12 mouse cellular contexts compared by ENCODE assay signal in genomic region chr17:32382576-32382975, GRCm38 (mm10). TPM values are rescaled to one million over a fixed set of nuclear protein-coding genes. Genes with fewer than 3 reads are reported as not detected.
DNase-seq lines count a peak whose midpoint lies in the region.
"Had no signal": no experiment of that assay in that cellular context is flagged by ENCODE, and none has a peak within 500 bp of the region (broad histone marks: within the 10 kb centered on the region; RNA-seq: fewer than 3 reads in every experiment).

No protein-coding gene starts in this region.

- H3K36me3 ChIP-seq in heart, embryonic 10.5 days: peaks cover 22% of the 10 kb centered on the region

- H3K9me3 ChIP-seq in heart, embryonic 10.5 days: no peaks in the 10 kb centered on the region
- H3K9me3 ChIP-seq: heart, embryonic 15.5 days; limb, embryonic 12.5 days had no signal

- DNase-seq in heart, adult 18-20 months: peak; percentile 38 to 55
- no peak for DNase-seq in heart, embryonic 10.5 days (ENCODE audit: low spot score)
- peak; percentile 77 to 80 for DNase-seq in right cerebral cortex, postnatal 10 days (ENCODE audit: low spot score in 2 of 2)
- DNase-seq in right cerebral cortex, postnatal 14 days: no peak
- DNase-seq in cerebellum, postnatal 14 days: peak; percentile 90 to 92
- peak; percentile 25 for DNase-seq in heart, postnatal 25 days (ENCODE audit: low spot score)
- DNase-seq in ovary, postnatal 10 days (ENCODE audit: low spot score): no peak
- DNase-seq in layer of hippocampus, postnatal 25 days (ENCODE audit: extremely low spot score in 1 of 2, low spot score in 1 of 2): no peak
- DNase-seq: kidney, postnatal 14 days had no signal

- no peaks in the 10 kb centered on the region for H3K27me3 ChIP-seq in heart, embryonic 10.5 days (ENCODE audit: insufficient read depth, poor library complexity, severe bottlenecking)
- H3K27me3 ChIP-seq: heart, embryonic 15.5 days; limb, embryonic 12.5 days had no signal

- intact Hi-C loops in heart, postnatal 25 days (cut with DNase I): no loop called here

- no peak overlapping the region for H3K27ac ChIP-seq in heart, embryonic 10.5 days
- H3K27ac ChIP-seq: limb, embryonic 12.5 days had no signal

- 88% methylated on average over 7 of the region's 7 CpGs for WGBS in heart, embryonic 10.5 days

- H3K4me3 ChIP-seq in heart, embryonic 10.5 days: no peak overlapping the region
- H3K4me3 ChIP-seq: heart, embryonic 15.5 days; limb, embryonic 12.5 days; myocyte had no signal

- H3K4me1 ChIP-seq in heart, embryonic 10.5 days: peaks cover 29% of the 10 kb centered on the region
- H3K4me1 ChIP-seq: limb, embryonic 12.5 days had no signal

RNA-seq across cellular contexts. Expression of gene Wiz, which starts 6.7 kb away (rescaled TPM):
- total RNA-seq in heart, adult 18-20 months (2021): 10 to 100 TPM; 15.0 to 19.0 TPM
- polyA plus RNA-seq in heart, embryonic 10.5 days (2016; fragmentation: Nextera tagmentation; extraction: Ambion mirVana): 17.9 and 21.8 TPM in 2 replicates
- total RNA-seq in heart, postnatal 25 days (2021): 10 to 100 TPM; 18.1 to 20.2 TPM
- total RNA-seq in layer of hippocampus, postnatal 25 days (2021): 10 to 100 TPM; 48.3 to 57.7 TPM

RNA-seq across cellular contexts. Expression of gene Rasal3, which starts 20.8 kb away (rescaled TPM):
- 1 to 10 TPM in 1 of 2 experiments, under 1 TPM in 1; 0.97 to 4.4 TPM for total RNA-seq in heart, adult 18-20 months (2021)
- 1.2 and 2.3 TPM in 2 replicates for polyA plus RNA-seq in heart, embryonic 10.5 days (2016; fragmentation: Nextera tagmentation; extraction: Ambion mirVana)
- 1 to 10 TPM in 1 of 2 experiments, under 1 TPM in 1; 0.91 to 1.3 TPM for total RNA-seq in heart, postnatal 25 days (2021)
- total RNA-seq in layer of hippocampus, postnatal 25 days (2021): 1 to 10 TPM; 2.9 to 3.4 TPM
- polyA plus RNA-seq: myocyte had no signal

RNA-seq across cellular contexts. Expression of gene Akap8l, which starts 32.2 kb away (rescaled TPM):
- 10 to 100 TPM; 39.1 to 44.6 TPM for total RNA-seq in heart, adult 18-20 months (2021)
- polyA plus RNA-seq in heart, embryonic 10.5 days (2016; fragmentation: Nextera tagmentation; extraction: Ambion mirVana): 84.7 and 88.6 TPM in 2 replicates
- 10 to 100 TPM; 43.0 to 46.3 TPM for total RNA-seq in heart, postnatal 25 days (2021)
- 100 to 1,000 TPM; 140 to 197 TPM for total RNA-seq in layer of hippocampus, postnatal 25 days (2021)

RNA-seq across cellular contexts. Expression of gene Pglyrp2, which starts 41.4 kb away (rescaled TPM):
- total RNA-seq in heart, adult 18-20 months (2021): 1 to 10 TPM in 1 of 2 experiments, not detected in 1; 1.1 TPM
- polyA plus RNA-seq in heart, embryonic 10.5 days (2016; fragmentation: Nextera tagmentation; extraction: Ambion mirVana): 0.09 and 0.40 TPM in 2 replicates
- under 1 TPM; 0.16 to 0.20 TPM for total RNA-seq in heart, postnatal 25 days (2021)
- total RNA-seq in layer of hippocampus, postnatal 25 days (2021): not detected
- polyA plus RNA-seq: limb, embryonic 12.5 days; myocyte had no signal

Comparison
In these comparisons a context has a peak if more than half of its experiments do, and no peak if none do; other contexts are left out.
1. DNase-seq: peak in heart, adult 18-20 months (2 of 2), right cerebral cortex, postnatal 10 days (2 of 2), cerebellum, postnatal 14 days (2 of 2) and heart, postnatal 25 days (single experiment); none in heart, embryonic 10.5 days (single experiment), right cerebral cortex, postnatal 14 days (single experiment), ovary, postnatal 10 days (single experiment) and layer of hippocampus, postnatal 25 days (0 of 2).